Mouse (Mus musculus): ENCODE data around the gene Cemip. TPM values are rescaled to one million over a fixed set of nuclear protein-coding genes. Genes with fewer than 3 reads are reported as not detected.

The Cemip gene
- total and polyA plus RNA-seq, 2 experiments from 2014 or later = 0.60 to 8.2 TPM

DNA sequence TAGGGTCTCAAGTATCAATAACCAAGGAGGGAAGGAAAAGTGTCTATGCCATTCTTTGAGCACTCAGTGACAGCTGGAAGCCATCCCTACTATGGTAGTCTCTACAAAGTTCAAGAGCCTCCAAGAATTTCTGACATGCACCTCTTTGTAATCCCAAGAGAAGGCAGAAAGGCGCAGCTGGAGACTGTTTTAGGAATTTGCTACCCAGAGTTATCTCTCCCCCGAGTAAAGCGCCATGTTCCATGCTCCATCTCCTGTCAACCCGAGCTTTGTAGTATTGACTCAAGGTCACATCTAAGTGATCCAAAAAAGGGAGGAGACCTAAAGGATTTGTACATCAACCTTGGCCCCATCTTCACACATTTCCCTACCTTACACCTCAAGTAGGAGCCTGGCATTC lies 40.8 kb downstream of the Cemip start:
- Histone ChIP-seq H3K4me3 (ENCODE audit: low read depth, low read length) (no peak overlapping the region), H3K4me1 (ENCODE audit: insufficient read depth, low read length) (no peaks in the 10 kb centered on the region), H3K36me3 (ENCODE audit: insufficient read depth, low read length) (no peaks in the 10 kb centered on the region), H3K9ac (replicated peaks; ENCODE audit: low read length, poor library complexity, severe bottlenecking) (no peak overlapping the region), H3K27me3 (ENCODE audit: insufficient read depth, low read length) (no peaks in the 10 kb centered on the region), H3K27ac (ENCODE audit: low read depth, low read length) (no peak overlapping the region), H3K9me3 (ENCODE audit: low read length) (no peaks in the 10 kb centered on the region), H3K4me2 (ENCODE audit: low read depth, low read length, poor library complexity, severe bottlenecking) (no peak overlapping the region)
- ATAC-seq (ENCODE audit: low FRiP score) (no peak), DNase-seq (ENCODE audit: low spot score) (no peak)
- 88% methylated on average over 4 of the region's 4 CpGs for WGBS
- TF ChIP-seq CTCF (IDR thresholded peaks at IDR 0.05) = no peak

DNA sequence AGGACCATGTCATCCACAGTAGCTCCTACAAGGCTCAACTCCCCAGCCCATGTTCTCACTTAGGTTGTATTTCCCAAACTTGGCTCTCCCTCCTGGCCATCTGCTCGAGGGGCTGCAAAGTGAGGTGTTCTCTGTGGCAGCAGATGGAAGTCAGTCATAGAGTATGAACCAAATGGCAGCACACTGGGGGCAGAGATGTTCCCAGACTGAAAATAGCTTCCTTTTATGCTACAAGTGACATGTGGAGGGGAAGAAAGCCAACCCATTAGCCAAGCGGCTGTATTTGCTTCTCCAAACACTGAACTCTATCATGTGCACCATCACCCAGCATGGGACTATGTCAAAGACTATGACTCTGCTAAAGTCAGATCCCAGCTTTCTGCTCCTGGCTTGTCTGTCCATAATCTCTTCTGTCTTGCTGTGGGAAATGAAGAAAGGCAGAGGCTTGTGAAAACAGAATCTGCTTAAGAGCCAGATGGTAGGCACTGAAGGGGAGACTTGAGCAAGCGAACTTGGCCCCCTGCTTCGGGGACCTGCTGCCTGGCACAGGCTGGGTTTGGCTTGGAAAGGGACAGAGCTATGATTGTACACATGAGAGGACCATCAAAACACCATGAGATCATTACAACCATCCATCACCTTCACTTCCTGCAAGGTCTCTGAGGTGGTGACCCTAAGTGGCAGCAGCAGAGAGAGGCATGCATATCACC lies 41.6 kb downstream of the Cemip start:
- no peak; the same call in 1 of the 2 replicates for ATAC-seq (ENCODE audit: low FRiP score)
- no peaks in the 10 kb centered on the region for H3K27me3 ChIP-seq (ENCODE audit: insufficient read depth, low read length)
- no peak overlapping the region for H3K4me2 ChIP-seq (ENCODE audit: low read depth, low read length, poor library complexity, severe bottlenecking)
- 87% methylated on average over 4 of the region's 4 CpGs for WGBS
- TF ChIP-seq CTCF (IDR thresholded peaks at IDR 0.05) = no peak
- no peak overlapping the region for H3K27ac ChIP-seq (ENCODE audit: low read depth, low read length)
- no peaks in the 10 kb centered on the region for H3K9me3 ChIP-seq (ENCODE audit: low read length)
- H3K4me3 ChIP-seq (ENCODE audit: low read depth, low read length) = no peak overlapping the region
- no peak overlapping the region for H3K9ac ChIP-seq (replicated peaks; ENCODE audit: low read length, poor library complexity, severe bottlenecking)
- no peaks in the 10 kb centered on the region for H3K4me1 ChIP-seq (ENCODE audit: insufficient read depth, low read length)
- H3K36me3 ChIP-seq (ENCODE audit: insufficient read depth, low read length) = no peaks in the 10 kb centered on the region
- peak; percentile 80 for DNase-seq (ENCODE audit: low spot score)

DNA sequence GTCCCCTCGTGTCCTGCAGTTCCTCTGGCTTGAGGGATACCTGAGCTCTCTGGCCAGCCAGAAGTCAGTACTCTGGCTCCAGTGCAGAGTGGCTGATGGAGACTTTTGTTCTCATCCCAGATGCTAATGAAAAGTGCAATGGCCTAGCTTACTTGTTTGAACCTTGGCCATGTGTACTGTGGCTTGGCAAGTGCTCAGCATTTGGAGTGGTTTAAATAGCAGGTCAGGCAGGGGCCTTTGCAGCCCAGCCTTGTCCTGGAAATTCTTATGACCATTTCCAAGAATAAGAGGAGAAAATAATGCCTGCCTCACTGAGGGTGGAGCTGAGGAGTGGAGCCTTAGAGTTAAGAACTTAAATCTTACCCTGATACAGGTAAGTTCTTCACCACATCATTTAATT lies 43.6 kb downstream of the Cemip start:
- Histone ChIP-seq H3K4me1 (ENCODE audit: insufficient read depth, low read length) (no peaks in the 10 kb centered on the region), H3K4me2 (ENCODE audit: low read depth, low read length, poor library complexity, severe bottlenecking) (no peak overlapping the region), H3K9me3 (ENCODE audit: low read length) (no peaks in the 10 kb centered on the region), H3K27ac (ENCODE audit: low read depth, low read length) (no peak overlapping the region), H3K9ac (replicated peaks; ENCODE audit: low read length, poor library complexity, severe bottlenecking) (no peak overlapping the region), H3K27me3 (ENCODE audit: insufficient read depth, low read length) (no peaks in the 10 kb centered on the region), H3K4me3 (ENCODE audit: low read depth, low read length) (no peak overlapping the region), H3K36me3 (ENCODE audit: insufficient read depth, low read length) (no peaks in the 10 kb centered on the region)
- no peak for TF ChIP-seq CTCF (IDR thresholded peaks at IDR 0.05)
- DNase-seq (ENCODE audit: low spot score) = no peak
- ATAC-seq (ENCODE audit: low FRiP score) = no peak
- WGBS = 70% methylated on average over 1 of the region's 1 CpGs

DNA sequence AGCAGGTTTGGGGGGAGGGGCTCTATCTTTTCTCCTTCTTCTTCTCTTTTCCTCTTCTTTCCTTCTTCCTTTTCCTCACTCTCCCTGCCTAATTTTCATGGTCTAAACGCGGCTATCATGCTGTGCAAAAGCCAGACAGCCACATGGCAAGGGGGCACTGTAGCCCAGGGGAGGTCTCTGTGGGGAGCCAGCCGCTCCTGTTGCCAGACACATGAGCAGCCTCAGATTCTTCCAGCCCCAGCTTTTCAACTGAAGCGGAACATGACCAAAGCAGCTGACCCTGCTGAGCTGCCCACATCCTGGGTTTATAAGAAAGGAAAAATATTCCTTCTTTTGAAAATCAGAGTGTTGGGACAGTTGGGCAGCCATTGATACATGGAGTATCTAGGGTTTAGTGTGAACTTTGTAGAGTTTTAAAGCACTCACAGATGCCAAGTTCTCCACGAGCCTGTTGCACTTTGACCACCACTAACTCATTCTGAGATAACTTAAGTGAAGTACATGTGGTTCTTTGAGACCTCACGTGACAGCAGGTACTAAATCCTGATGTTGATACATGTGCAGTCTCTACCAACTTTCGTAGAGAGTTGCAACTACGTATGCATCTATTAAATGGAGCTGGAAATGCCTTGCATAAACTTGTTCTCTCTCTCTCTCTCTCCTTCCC lies 46.3 kb downstream of the Cemip start:
- H3K4me1 ChIP-seq (ENCODE audit: insufficient read depth, low read length) = no peaks in the 10 kb centered on the region
- H3K9ac ChIP-seq (replicated peaks; ENCODE audit: low read length, poor library complexity, severe bottlenecking) = no peak overlapping the region
- 63% methylated on average over 8 of the region's 8 CpGs for WGBS

DNA sequence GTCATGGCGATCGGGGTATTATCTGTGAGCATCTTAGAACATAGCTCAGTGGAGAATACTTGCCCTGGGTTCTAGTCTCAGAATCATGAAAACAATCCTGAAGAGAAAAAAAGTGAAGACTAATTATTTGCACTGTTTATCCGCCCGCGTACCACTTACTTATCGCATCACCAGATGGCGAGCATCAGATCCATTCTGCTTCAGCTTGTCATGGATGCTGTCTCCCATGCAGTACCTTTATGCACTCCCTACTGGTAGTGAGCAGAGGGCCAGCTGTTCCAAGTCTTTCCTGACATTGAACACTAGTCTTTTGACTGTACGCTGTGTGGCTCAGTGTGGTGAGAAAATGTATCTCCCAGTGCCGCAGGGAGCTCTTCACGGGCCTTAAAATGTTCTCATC lies 47.7 kb downstream of the Cemip start:
- no peaks in the 10 kb centered on the region for H3K9me3 ChIP-seq (ENCODE audit: low read length)
- DNase-seq (ENCODE audit: low spot score) = no peak
- TF ChIP-seq CTCF (IDR thresholded peaks at IDR 0.05) = no peak
- no peak overlapping the region for H3K9ac ChIP-seq (replicated peaks; ENCODE audit: low read length, poor library complexity, severe bottlenecking)
- no peak overlapping the region for H3K4me3 ChIP-seq (ENCODE audit: low read depth, low read length)
- ATAC-seq (ENCODE audit: low FRiP score) = no peak
- H3K27ac ChIP-seq (ENCODE audit: low read depth, low read length) = no peak overlapping the region
- WGBS = 97% methylated on average over 10 of the region's 10 CpGs
- no peak overlapping the region for H3K4me2 ChIP-seq (ENCODE audit: low read depth, low read length, poor library complexity, severe bottlenecking)
- no peaks in the 10 kb centered on the region for H3K27me3 ChIP-seq (ENCODE audit: insufficient read depth, low read length)
- no peaks in the 10 kb centered on the region for H3K36me3 ChIP-seq (ENCODE audit: insufficient read depth, low read length)
- H3K4me1 ChIP-seq (ENCODE audit: insufficient read depth, low read length) = no peaks in the 10 kb centered on the region

More for the DNA sequence above, 46.3 kb downstream of the Cemip start:
- H3K27ac ChIP-seq (ENCODE audit: low read depth, low read length) = no peak overlapping the region
- DNase-seq (ENCODE audit: low spot score) (no peak), ATAC-seq (ENCODE audit: low FRiP score) (no peak)
- TF ChIP-seq CTCF (IDR thresholded peaks at IDR 0.05) = no peak
- no peak overlapping the region for H3K4me2 ChIP-seq (ENCODE audit: low read depth, low read length, poor library complexity, severe bottlenecking)
- H3K4me3 ChIP-seq (ENCODE audit: low read depth, low read length) = no peak overlapping the region
- H3K27me3 ChIP-seq (ENCODE audit: insufficient read depth, low read length) = no peaks in the 10 kb centered on the region
- no peaks in the 10 kb centered on the region for H3K36me3 ChIP-seq (ENCODE audit: insufficient read depth, low read length)
- H3K9me3 ChIP-seq (ENCODE audit: low read length) = no peaks in the 10 kb centered on the region

DNA sequence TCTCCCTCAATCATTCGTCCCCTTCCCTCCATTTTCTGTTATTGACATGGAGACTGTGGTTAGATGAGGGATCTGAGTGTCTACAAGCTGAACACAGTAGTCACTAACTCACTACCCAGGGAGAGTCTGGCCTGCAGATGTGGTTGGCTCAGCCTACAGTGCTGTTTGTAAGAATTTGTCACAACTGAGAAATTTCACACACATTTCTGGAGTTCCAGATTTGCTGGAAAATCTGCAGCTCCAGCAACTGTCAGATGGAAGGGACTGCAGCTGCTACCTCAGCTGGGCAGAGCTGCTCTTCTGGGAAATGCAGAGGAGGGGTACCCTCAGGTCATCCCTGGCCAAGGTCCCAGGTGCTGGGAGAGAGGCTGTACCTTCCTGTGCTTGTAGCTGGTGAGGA lies 53.5 kb downstream of the Cemip start:
- no peak overlapping the region for H3K4me2 ChIP-seq (ENCODE audit: low read depth, low read length, poor library complexity, severe bottlenecking)
- no peak overlapping the region for H3K4me3 ChIP-seq (ENCODE audit: low read depth, low read length)
- H3K27me3 ChIP-seq (ENCODE audit: insufficient read depth, low read length) = no peaks in the 10 kb centered on the region
- no peak overlapping the region for H3K27ac ChIP-seq (ENCODE audit: low read depth, low read length)
- H3K4me1 ChIP-seq (ENCODE audit: insufficient read depth, low read length) = no peaks in the 10 kb centered on the region
- no peaks in the 10 kb centered on the region for H3K9me3 ChIP-seq (ENCODE audit: low read length)
- no peak overlapping the region for H3K9ac ChIP-seq (replicated peaks; ENCODE audit: low read length, poor library complexity, severe bottlenecking)
- 71% methylated on average over 1 of the region's 1 CpGs for WGBS
- no peak for TF ChIP-seq CTCF (IDR thresholded peaks at IDR 0.05)
- DNase-seq (ENCODE audit: low spot score) = no peak
- no peaks in the 10 kb centered on the region for H3K36me3 ChIP-seq (ENCODE audit: insufficient read depth, low read length)
- no peak for ATAC-seq (ENCODE audit: low FRiP score)

Data from midbrain, postnatal 0 days (tissue).